Mouse (Mus musculus) embryonic facial prominence, embryonic 12.5 days (tissue): Measurements from ENCODE around the gene Sned1. TPM values are rescaled to one million over a fixed set of nuclear protein-coding genes. Genes with fewer than 3 reads are reported as not detected.
A peak's percentile ranks its signal among the peaks of the same experiment; 100 is the strongest.
"Not testable (repeated sequence)": the region's sequence is repeated elsewhere in the genome, so short reads cannot be mapped to it uniquely, and the experiment has no call there.

Experiments used
- ATAC-seq: fragments of 200-750 bp; cut with Nextera tagmentation; 2 replicates; pipeline ENCODE4 v1.8.0; 2017; ENCODE audit not compliant: insufficient number of reproducible peaks, insufficient read depth, low FRiP score, low TSS enrichment
- H3K27ac ChIP-seq: fragments of 300-500 bp; sonication (generic); 2 replicates; pipeline ENCODE4 v1.5.1; 2016; ENCODE audit warnings: mild to moderate bottlenecking
- H3K27me3 ChIP-seq: fragments of 300-500 bp; sonication (generic); 2 replicates; pipeline ENCODE4 v1.6.1; 2016; ENCODE audit warnings: mild to moderate bottlenecking, moderate library complexity
- H3K36me3 ChIP-seq: fragments of 300-500 bp; sonication (generic); 2 replicates; pipeline ENCODE4 v1.6.1; 2016; ENCODE audit warnings: mild to moderate bottlenecking
- H3K4me1 ChIP-seq: fragments of 300-500 bp; sonication (generic); 2 replicates; pipeline ENCODE4 v1.6.1; 2016
- H3K4me2 ChIP-seq: fragments of 300-500 bp; sonication (generic); replicated peaks from 2 replicates; pipeline ENCODE4 v1.6.1; 2016; ENCODE audit warnings: mild to moderate bottlenecking, moderate library complexity
- H3K4me3 ChIP-seq: fragments of 300-500 bp; sonication (generic); 2 replicates; pipeline ENCODE4 v1.5.1; 2016; ENCODE audit warnings: mild to moderate bottlenecking
- H3K9ac ChIP-seq: fragments of 300-500 bp; sonication (generic); 2 replicates; pipeline ENCODE4 v1.6.1; 2016; ENCODE audit warnings: mild to moderate bottlenecking, moderate library complexity
- H3K9me3 ChIP-seq: fragments of 300-500 bp; sonication (generic); 2 replicates; pipeline ENCODE4 v1.6.1; 2016; ENCODE audit warnings: mild to moderate bottlenecking, moderate library complexity
- WGBS: fragments of 180-500 bp; shearing (Covaris S2); methylation state at CpG from one replicate; pipeline ENCODE4 v1.1.7; 2016; 5-methylcytosine and 5-hydroxymethylcytosine counted together
- polyA plus RNA-seq: library from polyadenylated mRNA; unstranded; fragments of >200 nt; fragmentation: Nextera tagmentation; extraction: Ambion mirVana; gene quantifications from 2 replicates; pipeline ENCODE4 v1.2.1, GENCODE M21; 2016

Sned1 gene
- polyA plus RNA-seq, 1 experiment from 2014 or later = 24.6 TPM

DNA sequence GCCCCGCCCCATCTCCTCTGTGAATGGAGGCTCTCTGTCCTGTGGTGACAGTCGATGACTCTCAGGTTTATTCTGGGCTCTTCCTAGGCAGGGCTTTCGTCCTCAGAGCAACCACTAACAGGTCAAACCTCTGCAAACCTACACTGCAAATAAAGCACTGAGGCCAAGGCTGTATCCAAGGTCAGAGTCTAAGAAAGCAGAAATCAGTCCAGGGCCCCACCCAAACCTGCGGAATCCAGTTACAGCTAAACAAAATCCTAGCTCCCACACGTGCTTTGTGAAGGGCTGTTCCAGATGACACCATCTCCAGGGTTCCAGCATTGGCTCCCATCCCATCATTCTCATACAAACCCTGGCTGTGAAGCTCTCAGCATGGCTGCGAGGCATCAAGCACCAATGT, 39.9 kb downstream of the Sned1 start:
- Histone ChIP-seq H3K4me2 (no peak overlapping the region), H3K36me3 (0 out of 2 replicates have a peak, but pooled peaks cover 14% of the 10 kb centered on the region), H3K27ac (no peak overlapping the region), H3K4me1 (no peaks in the 10 kb centered on the region), H3K9me3 (no peaks in the 10 kb centered on the region), H3K9ac (no peak overlapping the region), H3K27me3 (no peaks in the 10 kb centered on the region), H3K4me3 (no peak overlapping the region)
- 82% methylated on average over 6 of the region's 6 CpGs for WGBS
- no peak for ATAC-seq

DNA sequence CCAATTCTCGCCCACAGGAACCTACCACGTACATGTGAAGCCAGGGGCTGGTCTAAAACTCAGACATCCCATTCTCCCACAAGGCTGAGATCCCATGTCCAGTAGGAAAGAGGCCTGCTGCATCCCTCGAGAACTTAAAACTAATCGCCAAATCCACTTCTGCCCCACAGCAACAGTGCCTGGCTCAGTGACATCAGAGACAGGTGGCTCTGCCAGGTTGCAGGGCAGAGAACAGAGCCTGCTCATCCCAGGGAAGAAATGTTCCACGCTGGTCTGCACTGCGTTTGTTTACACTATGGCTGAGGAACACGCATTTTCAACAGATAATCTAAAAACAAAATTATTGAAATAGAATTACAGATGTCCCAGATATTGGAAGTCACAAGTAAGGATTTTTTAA, 41.4 kb downstream of the Sned1 start:
- no peak for ATAC-seq
- no peak overlapping the region for H3K27ac ChIP-seq
- H3K36me3 ChIP-seq = 0 out of 2 replicates have a peak, but pooled peaks cover 14% of the 10 kb centered on the region
- no peaks in the 10 kb centered on the region for H3K4me1 ChIP-seq
- no peak overlapping the region for H3K9ac ChIP-seq
- H3K4me2 ChIP-seq = no peak overlapping the region
- no peak overlapping the region for H3K4me3 ChIP-seq
- 79% methylated on average over 7 of the region's 7 CpGs for WGBS
- H3K9me3 ChIP-seq = no peaks in the 10 kb centered on the region
- no peaks in the 10 kb centered on the region for H3K27me3 ChIP-seq

DNA sequence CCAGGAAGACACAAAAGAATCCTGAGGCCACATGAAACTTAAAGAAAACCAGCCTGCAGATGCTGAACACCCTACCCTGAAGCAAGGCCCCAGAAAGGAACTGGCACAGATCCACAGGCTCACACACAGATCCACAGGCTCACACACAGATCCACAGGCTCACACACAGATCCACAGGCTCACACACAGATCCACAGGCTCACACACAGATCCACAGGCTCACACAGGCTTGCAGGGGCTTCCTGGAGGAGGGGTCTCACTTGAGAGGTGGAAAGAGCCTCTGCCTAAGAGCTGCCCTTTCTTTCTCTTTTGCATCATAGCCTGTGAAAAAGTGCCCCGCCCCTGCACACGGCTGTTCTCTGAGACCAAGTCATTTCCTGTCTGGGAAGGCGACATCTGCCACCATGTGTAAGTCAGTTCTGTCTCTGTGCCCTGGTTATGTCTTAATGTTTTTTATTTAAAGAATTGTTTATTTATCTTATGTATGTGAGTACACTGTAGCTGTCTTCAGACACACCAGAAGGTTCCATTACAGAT, 54.1 kb downstream of the Sned1 start:
- Histone ChIP-seq H3K9ac (no peak overlapping the region), H3K4me1 (no peaks in the 10 kb centered on the region), H3K4me2 (no peak overlapping the region), H3K27ac (no peak overlapping the region), H3K36me3 (peaks cover 20% of the 10 kb centered on the region), H3K27me3 (no peaks in the 10 kb centered on the region), H3K9me3 (no peaks in the 10 kb centered on the region), H3K4me3 (no peak overlapping the region)
- ATAC-seq = no peak
- 41% methylated on average over 3 of the region's 3 CpGs for WGBS

DNA sequence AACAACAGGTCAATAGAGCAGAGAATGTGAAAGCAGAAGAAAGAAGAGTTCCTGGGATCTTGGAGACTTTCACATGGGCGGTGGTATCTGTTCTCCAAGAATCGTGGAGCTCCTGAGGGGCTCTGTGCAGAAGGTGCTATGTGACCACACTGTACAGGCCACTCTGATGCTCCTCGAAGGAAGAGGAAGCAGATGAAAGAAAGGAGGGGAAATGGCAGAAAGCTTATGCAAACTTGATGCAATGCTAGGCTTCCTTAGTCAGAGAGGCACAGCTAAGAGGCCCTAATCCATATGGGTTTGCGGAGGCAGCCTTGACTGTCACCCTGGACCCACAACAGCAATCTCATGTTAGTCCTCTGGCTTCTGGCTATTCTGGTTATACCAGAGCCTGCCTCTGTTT, 55.3 kb downstream of the Sned1 start:
- no peak overlapping the region for H3K4me3 ChIP-seq
- H3K9me3 ChIP-seq = no peaks in the 10 kb centered on the region
- H3K9ac ChIP-seq = no peak overlapping the region
- peaks cover 25% of the 10 kb centered on the region for H3K36me3 ChIP-seq
- H3K4me2 ChIP-seq = no peak overlapping the region
- ATAC-seq = no peak
- no peak overlapping the region for H3K27ac ChIP-seq
- WGBS = 85% methylated on average over 4 of the region's 4 CpGs
- no peaks in the 10 kb centered on the region for H3K4me1 ChIP-seq
- H3K27me3 ChIP-seq = no peaks in the 10 kb centered on the region

DNA sequence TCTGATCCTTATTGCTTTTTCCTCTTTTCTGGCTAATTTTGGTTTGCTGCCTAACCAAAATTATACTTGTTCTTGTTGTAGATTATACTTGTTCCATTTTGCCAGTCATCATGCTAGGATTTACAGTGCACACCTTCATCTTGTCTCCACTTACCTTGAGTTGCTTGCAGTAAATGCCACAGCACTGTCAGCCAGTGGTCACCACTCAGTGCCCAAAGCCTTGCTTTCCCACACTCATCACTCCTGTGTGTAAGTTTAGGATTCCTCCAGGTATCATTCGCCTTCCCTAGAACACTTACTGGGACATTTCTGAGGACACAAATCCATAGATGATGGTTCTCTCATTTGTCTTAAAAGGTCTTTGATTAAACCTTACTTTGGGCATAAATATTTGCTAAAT, 56.0 kb downstream of the Sned1 start:
- no peaks in the 10 kb centered on the region for H3K27me3 ChIP-seq
- H3K4me1 ChIP-seq = no peaks in the 10 kb centered on the region
- H3K27ac ChIP-seq = no peak overlapping the region
- no peak overlapping the region for H3K9ac ChIP-seq
- no peak overlapping the region for H3K4me2 ChIP-seq
- WGBS = 94% methylated on average over 1 of the region's 1 CpGs
- peaks cover 32% of the 10 kb centered on the region for H3K36me3 ChIP-seq
- H3K9me3 ChIP-seq = no peaks in the 10 kb centered on the region
- no peak overlapping the region for H3K4me3 ChIP-seq
- ATAC-seq = no peak

DNA sequence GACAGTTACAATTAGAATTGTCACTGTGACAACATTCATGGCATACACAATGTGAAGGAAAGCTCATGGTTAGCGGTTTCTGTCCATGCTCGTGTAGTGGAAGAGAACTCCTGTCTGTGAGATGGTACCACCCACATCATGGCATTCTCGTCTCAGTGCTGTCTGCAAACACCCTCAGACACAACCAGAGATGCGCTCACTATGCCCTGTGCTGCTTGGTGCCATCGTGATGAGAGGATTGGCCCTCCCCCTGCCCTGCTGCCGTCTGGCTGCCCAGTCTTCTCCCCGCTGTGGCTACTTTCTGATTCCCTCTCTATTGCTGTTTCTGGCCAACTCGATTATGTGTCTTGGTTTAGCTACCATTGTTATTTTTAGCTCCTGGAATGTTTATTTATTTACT, 56.4 kb downstream of the Sned1 start:
- no peaks in the 10 kb centered on the region for H3K9me3 ChIP-seq
- no peaks in the 10 kb centered on the region for H3K4me1 ChIP-seq
- WGBS = 76% methylated on average over 8 of the region's 8 CpGs
- H3K27ac ChIP-seq = no peak overlapping the region
- H3K27me3 ChIP-seq = no peaks in the 10 kb centered on the region
- peaks cover 35% of the 10 kb centered on the region for H3K36me3 ChIP-seq
- H3K9ac ChIP-seq = no peak overlapping the region
- ATAC-seq = no peak
- H3K4me2 ChIP-seq = no peak overlapping the region
- no peak overlapping the region for H3K4me3 ChIP-seq

DNA sequence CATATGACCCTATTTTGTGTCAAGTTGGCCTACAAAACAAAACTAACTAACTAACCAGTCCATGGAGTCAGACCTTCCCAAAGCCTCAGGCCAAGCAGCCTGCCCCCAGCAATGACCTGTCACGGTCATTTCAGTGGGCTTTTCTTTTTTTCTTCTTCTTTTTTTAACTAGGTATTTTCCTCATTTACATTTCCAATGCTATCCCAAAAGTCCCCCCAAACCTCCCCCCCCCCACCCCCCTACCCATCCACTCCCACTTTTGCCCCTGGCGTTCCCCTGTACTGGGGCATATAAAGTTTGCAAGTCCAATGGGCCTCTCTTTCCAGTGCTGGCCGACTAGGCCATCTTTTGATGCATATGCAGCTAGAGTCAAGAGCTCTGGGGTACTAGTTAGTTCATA, 58.9 kb downstream of the Sned1 start:
- not testable (repeated sequence) for H3K27ac ChIP-seq, H3K9me3 ChIP-seq, H3K9ac ChIP-seq, H3K4me2 ChIP-seq, H3K27me3 ChIP-seq, H3K4me1 ChIP-seq, ATAC-seq, H3K4me3 ChIP-seq
- WGBS = 75% methylated on average over 3 of the region's 3 CpGs
- peaks cover 51% of the 10 kb centered on the region for H3K36me3 ChIP-seq

DNA sequence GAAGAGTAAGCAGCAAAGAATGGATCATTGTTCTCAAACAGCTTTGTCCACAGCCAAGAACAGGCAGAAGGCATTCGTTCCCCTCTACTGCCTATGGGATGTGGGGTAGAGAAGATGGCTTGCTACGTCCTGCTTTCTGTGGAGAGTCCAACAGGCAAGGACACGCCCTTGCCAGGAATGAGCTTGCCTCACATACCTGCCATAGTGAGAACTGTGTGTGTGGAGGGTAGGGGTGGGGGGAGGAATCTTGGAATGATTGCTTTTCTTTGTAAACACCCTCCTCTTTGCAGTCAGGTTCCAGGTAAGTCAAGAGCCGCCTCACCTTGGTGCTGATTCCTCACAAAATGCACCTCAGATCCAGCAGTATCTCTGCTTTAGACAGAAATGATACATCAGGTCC, 64.2 kb downstream of the Sned1 start:
- no peak overlapping the region for H3K27ac ChIP-seq
- H3K4me1 ChIP-seq = peaks cover 6% of the 10 kb centered on the region; the same call in 1 of the 2 replicates
- no peaks in the 10 kb centered on the region for H3K9me3 ChIP-seq
- no peak overlapping the region for H3K9ac ChIP-seq
- H3K27me3 ChIP-seq = no peaks in the 10 kb centered on the region
- 77% methylated on average over 4 of the region's 4 CpGs for WGBS
- peaks cover 85% of the 10 kb centered on the region for H3K36me3 ChIP-seq
- ATAC-seq = no peak
- H3K4me2 ChIP-seq = no peak overlapping the region
- H3K4me3 ChIP-seq = no peak overlapping the region

DNA sequence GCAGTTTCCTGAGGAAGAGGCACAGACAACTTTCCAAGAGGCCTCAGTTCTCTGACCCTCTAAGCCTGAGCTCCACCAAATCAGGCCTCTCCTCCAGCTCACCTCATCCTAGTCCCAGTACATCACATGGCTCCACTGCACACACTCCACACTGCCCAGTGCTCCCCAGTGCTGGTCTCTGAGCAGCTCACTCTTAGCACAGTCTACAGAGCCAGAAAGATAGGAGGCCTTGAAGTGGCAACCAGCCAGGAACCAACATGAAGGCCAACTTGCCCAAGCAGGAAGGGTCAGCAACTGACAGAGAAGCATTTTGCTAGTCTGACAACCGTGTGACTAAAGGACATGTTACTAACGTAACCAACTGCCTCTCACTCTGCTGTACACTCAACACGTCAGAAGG, 64.9 kb downstream of the Sned1 start:
- peaks cover 83% of the 10 kb centered on the region for H3K36me3 ChIP-seq
- no peak overlapping the region for H3K27ac ChIP-seq
- no peaks in the 10 kb centered on the region for H3K27me3 ChIP-seq
- no peak overlapping the region for H3K4me3 ChIP-seq
- peaks cover 10% of the 10 kb centered on the region; the same call in 1 of the 2 replicates for H3K4me1 ChIP-seq
- no peak overlapping the region for H3K9ac ChIP-seq
- H3K9me3 ChIP-seq = no peaks in the 10 kb centered on the region
- no peak for ATAC-seq
- H3K4me2 ChIP-seq = no peak overlapping the region
- 97% methylated on average over 3 of the region's 3 CpGs for WGBS

DNA sequence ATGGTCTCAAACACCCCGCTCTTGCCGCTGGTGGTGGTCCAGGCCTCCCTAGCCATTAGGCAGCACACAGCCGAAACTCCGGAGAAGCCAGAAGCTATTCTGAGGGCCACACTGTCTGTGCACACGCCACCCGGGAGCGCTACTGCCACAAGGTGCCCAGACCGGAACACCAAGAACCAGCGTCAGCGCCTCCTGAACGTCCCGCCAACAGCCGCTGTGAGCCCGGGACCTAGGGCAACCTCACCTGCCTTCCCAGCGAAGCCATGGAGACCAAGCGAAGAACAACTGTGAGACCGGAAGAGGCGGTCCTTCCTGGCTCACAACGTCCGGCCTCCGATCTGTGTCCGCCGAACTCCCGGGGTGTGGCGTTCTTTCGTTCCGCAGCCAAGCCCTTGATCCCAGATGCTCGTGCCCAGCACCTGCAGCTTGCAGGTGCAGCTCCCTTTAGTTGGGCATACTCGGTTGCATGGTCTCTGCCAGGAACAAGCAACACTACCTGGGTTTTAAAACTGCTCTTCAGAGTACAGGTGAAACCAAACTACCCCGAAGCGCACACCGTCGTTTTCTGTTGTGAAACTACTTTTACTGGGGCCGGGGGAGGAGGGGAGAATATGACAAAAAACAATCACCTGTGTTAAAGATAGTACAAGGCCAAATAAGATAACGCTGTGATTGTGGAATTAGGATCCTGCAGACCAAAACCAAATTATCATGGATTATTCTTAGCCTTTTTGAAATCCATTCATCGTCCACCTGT, 70.1 kb downstream of the Sned1 start, which contains the start of gene Mterf4:
Gene Mterf4, minus strand, starts transcription at position 335 of the 757 bp plus-strand sequence.
- Histone ChIP-seq H3K9ac (peak within 1 kb of the TSS; percentile 83), H3K4me1 (peaks cover 10% of the 10 kb centered on the region; the same call in 1 of the 2 replicates), H3K4me3 (peak within 1 kb of the TSS; percentile 76), H3K27ac (no peak within 1 kb of the TSS), H3K9me3 (no peaks in the 10 kb centered on the region), H3K27me3 (no peaks in the 10 kb centered on the region), H3K4me2 (peak within 1 kb of the TSS; percentile 75), H3K36me3 (peaks cover 45% of the 10 kb centered on the region)
- peak; percentile 89 for ATAC-seq
- 8% methylated on average over 36 of the region's 36 CpGs for WGBS

DNA sequence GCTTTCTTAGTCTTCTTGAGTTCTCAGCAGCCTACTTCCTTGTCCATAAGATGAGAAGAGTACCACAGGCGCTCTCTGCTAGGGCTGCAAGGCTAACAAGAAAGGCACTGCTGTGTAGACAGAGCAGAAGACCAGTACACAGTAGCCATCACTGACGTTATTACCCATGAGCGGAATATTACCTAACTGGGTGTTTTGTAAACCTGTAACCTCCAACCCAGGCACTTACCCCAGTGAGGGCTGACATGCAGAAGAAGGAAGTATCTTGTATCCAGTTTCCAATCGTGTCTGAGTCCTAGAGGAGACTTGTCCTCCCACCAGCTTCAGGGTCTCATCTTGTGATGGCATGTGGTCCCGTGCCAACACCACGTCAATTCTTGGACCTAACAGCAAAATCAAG, 88.3 kb downstream of the Sned1 start:
- H3K4me2 ChIP-seq = no peak overlapping the region
- H3K9me3 ChIP-seq = no peaks in the 10 kb centered on the region
- ATAC-seq = no peak
- H3K27me3 ChIP-seq = no peaks in the 10 kb centered on the region
- H3K4me1 ChIP-seq = no peaks in the 10 kb centered on the region
- H3K4me3 ChIP-seq = no peak overlapping the region
- no peak overlapping the region for H3K9ac ChIP-seq
- H3K36me3 ChIP-seq = peaks cover 80% of the 10 kb centered on the region
- 91% methylated on average over 6 of the region's 6 CpGs for WGBS
- no peak overlapping the region for H3K27ac ChIP-seq

DNA sequence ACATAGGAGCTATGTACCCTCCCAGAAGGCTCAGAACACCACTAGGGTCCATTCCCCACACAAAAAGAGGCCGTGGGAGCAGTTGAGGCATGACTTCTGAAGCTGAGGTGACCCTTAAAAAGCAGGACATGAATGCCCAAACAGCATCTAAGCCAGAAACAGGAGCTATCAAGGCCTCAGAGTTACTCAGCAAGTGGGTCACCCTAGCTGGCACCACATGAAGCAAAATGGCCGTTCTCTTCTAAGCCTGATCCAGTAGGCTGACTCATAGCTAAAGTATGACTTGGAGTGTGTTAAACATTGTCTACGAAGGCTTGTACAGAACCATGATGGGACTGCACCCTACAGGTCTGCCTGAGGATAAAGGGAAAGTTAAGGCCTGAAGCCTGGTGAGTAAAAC, 90.8 kb downstream of the Sned1 start:
- no peak overlapping the region for H3K27ac ChIP-seq
- no peaks in the 10 kb centered on the region for H3K4me1 ChIP-seq
- H3K36me3 ChIP-seq = peaks cover 71% of the 10 kb centered on the region
- H3K4me2 ChIP-seq = no peak overlapping the region
- H3K4me3 ChIP-seq = no peak overlapping the region
- 91% methylated on average over 3 of the region's 3 CpGs for WGBS
- H3K9ac ChIP-seq = no peak overlapping the region
- no peak for ATAC-seq
- no peaks in the 10 kb centered on the region for H3K9me3 ChIP-seq
- H3K27me3 ChIP-seq = no peaks in the 10 kb centered on the region
